ENCODE assay signal across 21 mouse cellular contexts in the genomic region with DNA sequence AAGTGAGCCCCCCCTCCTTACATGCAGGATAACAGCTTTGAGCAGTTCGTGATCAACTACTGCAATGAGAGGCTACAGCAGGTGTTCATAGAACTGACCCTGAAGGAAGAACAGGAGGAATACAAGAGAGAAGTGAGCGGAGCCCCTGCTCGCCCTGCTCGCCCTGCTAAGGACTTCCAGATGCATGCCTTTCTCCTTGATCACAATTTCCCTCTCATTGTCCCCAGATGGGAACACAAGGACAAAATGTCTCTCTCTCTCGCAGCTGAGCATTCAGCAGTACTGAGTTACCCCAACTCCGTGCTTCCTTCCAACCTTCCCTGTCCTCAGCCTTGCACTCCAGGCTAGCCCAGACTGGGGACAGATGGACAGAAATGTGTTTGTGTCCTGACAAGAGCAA. TPM values are rescaled to one million over a fixed set of nuclear protein-coding genes. Genes with fewer than 3 reads are reported as not detected.
A peak's percentile ranks its signal among the peaks of the same experiment; 100 is the strongest.
DNase-seq lines count a peak whose midpoint lies in the region; ATAC-seq lines count a peak whose summit lies in the region.
"Had no signal": no experiment of that assay in that cellular context is flagged by ENCODE, and none has a peak within 500 bp of the region (broad histone marks: within the 10 kb centered on the region; RNA-seq: fewer than 3 reads in every experiment).

No protein-coding gene starts in this region.

- 82% methylated on average over 6 of the region's 6 CpGs for WGBS in forebrain, embryonic 14.5 days
- WGBS in forebrain, embryonic 13.5 days: 84% methylated on average over 6 of the region's 6 CpGs
- 90% methylated on average over 6 of the region's 6 CpGs for WGBS in midbrain, embryonic 11.5 days
- 81% methylated on average over 6 of the region's 6 CpGs for WGBS in midbrain, embryonic 16.5 days
- 48% methylated on average over 6 of the region's 6 CpGs for WGBS in heart, embryonic 11.5 days (ENCODE audit: insufficient replicate concordance)

- H3K36me3 ChIP-seq in forebrain, embryonic 14.5 days (ENCODE audit: control insufficient read depth, insufficient read depth, low read length): no peaks in the 10 kb centered on the region
- no peaks in the 10 kb centered on the region for H3K36me3 ChIP-seq in forebrain, embryonic 13.5 days (ENCODE audit: poor library complexity, severe bottlenecking)
- no peaks in the 10 kb centered on the region for H3K36me3 ChIP-seq in midbrain, embryonic 11.5 days (ENCODE audit: control insufficient read depth, insufficient read depth, low read length)
- H3K36me3 ChIP-seq in midbrain, embryonic 16.5 days (ENCODE audit: control insufficient read depth, insufficient read depth, low read length): no peaks in the 10 kb centered on the region
- no peaks in the 10 kb centered on the region for H3K36me3 ChIP-seq in heart, embryonic 11.5 days (ENCODE audit: control insufficient read depth, insufficient read depth, low read length)
- H3K36me3 ChIP-seq: heart, embryonic 12.5 days had no signal

- H3K9ac ChIP-seq in forebrain, embryonic 14.5 days (ENCODE audit: low read length): no peak overlapping the region
- no peak overlapping the region for H3K9ac ChIP-seq in forebrain, embryonic 13.5 days
- no peak overlapping the region for H3K9ac ChIP-seq in midbrain, embryonic 11.5 days (ENCODE audit: low read length)
- H3K9ac ChIP-seq in midbrain, embryonic 16.5 days (ENCODE audit: low read depth, low read length): no peak overlapping the region
- H3K9ac ChIP-seq in heart, embryonic 11.5 days (ENCODE audit: low read depth, low read length): no peak overlapping the region
- H3K9ac ChIP-seq: heart, embryonic 12.5 days; hindbrain, embryonic 14.5 days had no signal

- peak; percentile 48; the same call in 1 of the 2 replicates for ATAC-seq in forebrain, embryonic 14.5 days
- no peak for ATAC-seq in forebrain, embryonic 13.5 days
- no peak for ATAC-seq in midbrain, embryonic 11.5 days (ENCODE audit: low FRiP score)
- no peak for ATAC-seq in midbrain, embryonic 16.5 days
- ATAC-seq in heart, embryonic 11.5 days (replicated peaks; ENCODE audit: insufficient number of reproducible peaks, low FRiP score, low TSS enrichment): no peak
- ATAC-seq: activated CD4-positive, CD25-positive, alpha-beta regulatory T cell, adult 4 months; intestine, embryonic 16.5 days; Patski had no signal

- no peak overlapping the region for H3K4me2 ChIP-seq in forebrain, embryonic 14.5 days (ENCODE audit: low read length)
- no peak overlapping the region for H3K4me2 ChIP-seq in forebrain, embryonic 13.5 days
- H3K4me2 ChIP-seq in midbrain, embryonic 11.5 days: no peak overlapping the region
- H3K4me2 ChIP-seq in midbrain, embryonic 16.5 days (ENCODE audit: low read length): no peak overlapping the region
- H3K4me2 ChIP-seq in heart, embryonic 11.5 days: no peak overlapping the region
- H3K4me2 ChIP-seq: heart, embryonic 12.5 days; hindbrain, embryonic 14.5 days had no signal

- no peak overlapping the region for H3K4me3 ChIP-seq in forebrain, embryonic 14.5 days (ENCODE audit: low read depth, low read length)
- no peak overlapping the region for H3K4me3 ChIP-seq in forebrain, embryonic 13.5 days
- no peak overlapping the region for H3K4me3 ChIP-seq in midbrain, embryonic 11.5 days (ENCODE audit: low read depth, low read length)
- H3K4me3 ChIP-seq in midbrain, embryonic 16.5 days (ENCODE audit: low read depth, low read length): no peak overlapping the region
- no peak overlapping the region for H3K4me3 ChIP-seq in heart, embryonic 11.5 days (ENCODE audit: low read depth, low read length)
- H3K4me3 ChIP-seq: heart, adult 2 months; heart, embryonic 12.5 days; hindbrain, embryonic 10.5 days had no signal

- no peak for DNase-seq in forebrain, embryonic 14.5 days (ENCODE audit: low spot score)
- DNase-seq in midbrain, embryonic 11.5 days (ENCODE audit: low spot score, missing footprints): peak; percentile 47
- peak; percentile 64 for DNase-seq in forelimb bud, embryonic 11.5 days (ENCODE audit: low read depth, low spot score)
- DNase-seq in lung, postnatal 4 days: no peak
- DNase-seq: adrenal gland, adult 2 months; adrenal gland, postnatal 25 days; cerebellum, adult 18-20 months; cerebellum, adult 9-11 months; cerebellum, postnatal 36 days; gastrocnemius, postnatal 14 days; heart, adult 2 months had no signal

- no peak overlapping the region for H3K27ac ChIP-seq in forebrain, embryonic 14.5 days (ENCODE audit: low read depth, low read length)
- no peak overlapping the region for H3K27ac ChIP-seq in forebrain, embryonic 13.5 days
- no peak overlapping the region for H3K27ac ChIP-seq in midbrain, embryonic 11.5 days (ENCODE audit: low read depth, low read length)
- H3K27ac ChIP-seq in midbrain, embryonic 16.5 days (ENCODE audit: low read length): no peak overlapping the region
- no peak overlapping the region for H3K27ac ChIP-seq in heart, embryonic 11.5 days (ENCODE audit: low read depth, low read length)
- H3K27ac ChIP-seq: heart, adult 2 months; hindbrain, embryonic 10.5 days; hindbrain, embryonic 14.5 days had no signal

- H3K27me3 ChIP-seq in forebrain, embryonic 14.5 days (replicated peaks; ENCODE audit: control insufficient read depth, insufficient read depth, low read length): no peaks in the 10 kb centered on the region
- no peaks in the 10 kb centered on the region for H3K27me3 ChIP-seq in forebrain, embryonic 13.5 days
- no peaks in the 10 kb centered on the region for H3K27me3 ChIP-seq in midbrain, embryonic 11.5 days (ENCODE audit: control insufficient read depth, insufficient read depth, low read length)
- H3K27me3 ChIP-seq in midbrain, embryonic 16.5 days (ENCODE audit: control insufficient read depth, insufficient read depth, low read depth, low read length): no peaks in the 10 kb centered on the region
- no peaks in the 10 kb centered on the region for H3K27me3 ChIP-seq in heart, embryonic 11.5 days (ENCODE audit: control insufficient read depth, insufficient read depth, low read length)
- H3K27me3 ChIP-seq: Patski had no signal

- no peaks in the 10 kb centered on the region for H3K4me1 ChIP-seq in forebrain, embryonic 14.5 days (ENCODE audit: control insufficient read depth, insufficient read depth, low read length)
- H3K4me1 ChIP-seq in forebrain, embryonic 13.5 days: no peaks in the 10 kb centered on the region
- H3K4me1 ChIP-seq in midbrain, embryonic 11.5 days (ENCODE audit: control insufficient read depth, insufficient read depth, low read length): no peaks in the 10 kb centered on the region
- H3K4me1 ChIP-seq in midbrain, embryonic 16.5 days (ENCODE audit: control insufficient read depth, insufficient read depth, low read length): no peaks in the 10 kb centered on the region
- H3K4me1 ChIP-seq in heart, embryonic 11.5 days (ENCODE audit: control insufficient read depth, insufficient read depth, low read length): peaks cover 4% of the 10 kb centered on the region; the same call in 1 of the 2 replicates

- H3K9me3 ChIP-seq in forebrain, embryonic 14.5 days (replicated peaks; ENCODE audit: control insufficient read depth, low read length): no peaks in the 10 kb centered on the region
- no peaks in the 10 kb centered on the region for H3K9me3 ChIP-seq in forebrain, embryonic 13.5 days (replicated peaks)
- H3K9me3 ChIP-seq in midbrain, embryonic 11.5 days (ENCODE audit: control insufficient read depth, low read length): no peaks in the 10 kb centered on the region
- no peaks in the 10 kb centered on the region for H3K9me3 ChIP-seq in midbrain, embryonic 16.5 days (replicated peaks; ENCODE audit: control insufficient read depth, low read length, poor library complexity, severe bottlenecking)
- H3K9me3 ChIP-seq in heart, embryonic 11.5 days (replicated peaks; ENCODE audit: control insufficient read depth, low read length): no peaks in the 10 kb centered on the region
- H3K9me3 ChIP-seq: heart, embryonic 12.5 days; hindbrain, embryonic 10.5 days had no signal

RNA-seq across cellular contexts. Expression of a gene that starts 7.8 kb away (rescaled TPM):
- polyA plus RNA-seq in forebrain, embryonic 14.5 days (2014; fragmentation: Nextera tagmentation; extraction: Ambion mirVana): 0.67 and 1.3 TPM in 2 replicates
- polyA plus RNA-seq in forebrain, embryonic 13.5 days (2015; fragmentation: Nextera tagmentation; extraction: Ambion mirVana): 0.60 and 0.83 TPM in 2 replicates
- 0.41 and 0.46 TPM in 2 replicates for polyA plus RNA-seq in midbrain, embryonic 11.5 days (2014; fragmentation: Nextera tagmentation; extraction: Ambion mirVana)
- polyA plus RNA-seq in midbrain, embryonic 16.5 days (2015; fragmentation: Nextera tagmentation; extraction: Ambion mirVana): 0.60 and 0.93 TPM in 2 replicates
- 0.14 and 0.49 TPM in 2 replicates for polyA plus RNA-seq in heart, embryonic 11.5 days (2014; fragmentation: Nextera tagmentation; extraction: Ambion mirVana)
- polyA plus RNA-seq: activated CD4-positive, CD25-positive, alpha-beta regulatory T cell, adult 4 months had no signal

RNA-seq across cellular contexts. Expression of a gene that starts 11.5 kb away (rescaled TPM):
- polyA plus RNA-seq in forebrain, embryonic 14.5 days (2014; fragmentation: Nextera tagmentation; extraction: Ambion mirVana): 2.6 and 5.6 TPM in 2 replicates
- 0.35 TPM in 1 of 2 replicates, not detected in the other for polyA plus RNA-seq in forebrain, embryonic 13.5 days (2015; fragmentation: Nextera tagmentation; extraction: Ambion mirVana)
- not detected in 2 replicates for polyA plus RNA-seq in midbrain, embryonic 11.5 days (2014; fragmentation: Nextera tagmentation; extraction: Ambion mirVana)
- 0.34 and 1.2 TPM in 2 replicates for polyA plus RNA-seq in midbrain, embryonic 16.5 days (2015; fragmentation: Nextera tagmentation; extraction: Ambion mirVana)
- polyA plus RNA-seq in heart, embryonic 11.5 days (2014; fragmentation: Nextera tagmentation; extraction: Ambion mirVana): 3.7 and 6.4 TPM in 2 replicates
- polyA plus RNA-seq: activated CD4-positive, CD25-positive, alpha-beta regulatory T cell, adult 4 months; C2C12; heart, adult 2 months; hindbrain, embryonic 10.5 days; Patski had no signal

RNA-seq across cellular contexts. Expression of a gene that starts 26.6 kb away (rescaled TPM):
- polyA plus RNA-seq in forebrain, embryonic 14.5 days (2014; fragmentation: Nextera tagmentation; extraction: Ambion mirVana): 4.5 and 5.0 TPM in 2 replicates
- 4.3 TPM in 2 replicates for polyA plus RNA-seq in forebrain, embryonic 13.5 days (2015; fragmentation: Nextera tagmentation; extraction: Ambion mirVana)
- 7.5 and 7.6 TPM in 2 replicates for polyA plus RNA-seq in midbrain, embryonic 11.5 days (2014; fragmentation: Nextera tagmentation; extraction: Ambion mirVana)
- polyA plus RNA-seq in midbrain, embryonic 16.5 days (2015; fragmentation: Nextera tagmentation; extraction: Ambion mirVana): 2.7 and 3.2 TPM in 2 replicates
- polyA plus RNA-seq in heart, embryonic 11.5 days (2014; fragmentation: Nextera tagmentation; extraction: Ambion mirVana): 3.1 and 4.2 TPM in 2 replicates

RNA-seq across cellular contexts. Expression of a gene that starts 38.8 kb away (rescaled TPM):
- 0.30 and 0.78 TPM in 2 replicates for polyA plus RNA-seq in forebrain, embryonic 14.5 days (2014; fragmentation: Nextera tagmentation; extraction: Ambion mirVana)
- 0.39 and 0.48 TPM in 2 replicates for polyA plus RNA-seq in forebrain, embryonic 13.5 days (2015; fragmentation: Nextera tagmentation; extraction: Ambion mirVana)
- polyA plus RNA-seq in midbrain, embryonic 11.5 days (2014; fragmentation: Nextera tagmentation; extraction: Ambion mirVana): 0.21 and 0.30 TPM in 2 replicates
- polyA plus RNA-seq in midbrain, embryonic 16.5 days (2015; fragmentation: Nextera tagmentation; extraction: Ambion mirVana): 1.1 and 1.7 TPM in 2 replicates
- polyA plus RNA-seq in heart, embryonic 11.5 days (2014; fragmentation: Nextera tagmentation; extraction: Ambion mirVana): 9.1 and 9.2 TPM in 2 replicates

RNA-seq across cellular contexts. Expression of a gene that starts 44.4 kb away (rescaled TPM):
- polyA plus RNA-seq in forebrain, embryonic 14.5 days (2014; fragmentation: Nextera tagmentation; extraction: Ambion mirVana): 1.8 and 1.9 TPM in 2 replicates
- 1.6 and 2.0 TPM in 2 replicates for polyA plus RNA-seq in forebrain, embryonic 13.5 days (2015; fragmentation: Nextera tagmentation; extraction: Ambion mirVana)
- polyA plus RNA-seq in midbrain, embryonic 11.5 days (2014; fragmentation: Nextera tagmentation; extraction: Ambion mirVana): 2.1 and 2.2 TPM in 2 replicates
- polyA plus RNA-seq in midbrain, embryonic 16.5 days (2015; fragmentation: Nextera tagmentation; extraction: Ambion mirVana): 1.6 and 2.1 TPM in 2 replicates
- 7.9 and 10.1 TPM in 2 replicates for polyA plus RNA-seq in heart, embryonic 11.5 days (2014; fragmentation: Nextera tagmentation; extraction: Ambion mirVana)

Comparison
In these comparisons a context has a peak if more than half of its experiments do, and no peak if none do; other contexts are left out.
1. DNase-seq: peak in midbrain, embryonic 11.5 days (single experiment) and forelimb bud, embryonic 11.5 days (single experiment); none in forebrain, embryonic 14.5 days (single experiment) and lung, postnatal 4 days (0 of 2).